In the genomic region with DNA sequence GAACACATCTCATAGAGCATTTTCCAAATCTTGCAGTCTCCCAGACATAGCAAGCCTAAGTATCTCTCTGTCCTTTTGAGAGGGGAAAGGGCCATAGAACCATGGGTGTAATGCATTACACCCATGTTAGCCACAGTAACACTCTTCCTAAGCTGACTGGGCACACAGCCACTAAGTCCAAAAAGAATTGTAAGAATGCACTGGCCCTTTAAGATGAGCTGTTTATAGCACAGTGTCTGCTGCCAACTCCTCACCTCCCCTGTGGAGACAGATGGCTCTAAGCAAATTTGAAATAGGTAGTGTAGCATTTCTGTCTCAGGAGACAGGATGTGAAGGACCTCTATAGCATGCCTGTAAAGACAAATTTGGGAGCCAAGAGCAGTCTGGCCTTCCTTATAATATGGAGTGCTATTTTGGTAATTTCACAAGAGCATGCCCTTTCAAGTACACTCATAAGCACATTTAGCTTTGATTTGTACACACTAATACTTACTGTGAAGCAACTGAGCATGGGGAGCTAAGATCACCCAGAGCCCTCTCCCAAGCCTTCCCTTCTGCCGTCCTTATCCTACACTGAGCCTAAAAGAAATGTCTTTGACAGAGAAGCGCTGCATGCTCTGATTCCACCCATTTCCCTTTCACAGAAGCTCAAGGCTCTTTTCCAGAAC, we compare ENCODE assay signal across 8 mouse cellular contexts.
DNase-seq lines count a peak whose midpoint lies in the region; ATAC-seq lines count a peak whose summit lies in the region.

No protein-coding gene starts in this region.

- no peak overlapping the region for H3K27ac ChIP-seq in forebrain, embryonic 14.5 days (ENCODE audit: low read depth, low read length)
- no peak overlapping the region for H3K27ac ChIP-seq in forebrain, embryonic 12.5 days
- H3K27ac ChIP-seq in midbrain, embryonic 13.5 days = no peak overlapping the region

- DNase-seq in forebrain, embryonic 14.5 days (ENCODE audit: low spot score) = peak; percentile 83
- DNase-seq in NIH3T3 (ENCODE audit: low read depth) = peak; percentile 63
- peak; percentile 4 to 26 for DNase-seq in frontal cortex, postnatal 25 days (ENCODE audit: low spot score in 2 of 2)
- DNase-seq in left cerebral cortex, postnatal 36 days (ENCODE audit: low spot score in 2 of 2) = peak; percentile 53 to 55
- DNase-seq in testis, postnatal 10 days (ENCODE audit: low spot score) = no peak
- no peak for DNase-seq in urinary bladder, postnatal 4 days (ENCODE audit: low spot score in 2 of 2)

- no peak overlapping the region for H3K4me3 ChIP-seq in forebrain, embryonic 14.5 days (ENCODE audit: low read depth, low read length)
- H3K4me3 ChIP-seq in forebrain, embryonic 12.5 days (replicated peaks) = no peak overlapping the region
- no peak overlapping the region for H3K4me3 ChIP-seq in midbrain, embryonic 13.5 days (replicated peaks)

- H3K36me3 ChIP-seq in forebrain, embryonic 14.5 days (ENCODE audit: control insufficient read depth, insufficient read depth, low read length) = no peaks in the 10 kb centered on the region
- H3K36me3 ChIP-seq in forebrain, embryonic 12.5 days (replicated peaks) = no peaks in the 10 kb centered on the region
- no peaks in the 10 kb centered on the region; the same call in 1 of the 2 replicates for H3K36me3 ChIP-seq in midbrain, embryonic 13.5 days

- ATAC-seq in forebrain, embryonic 14.5 days = peak; percentile 80
- no peak; the same call in 1 of the 2 replicates for ATAC-seq in forebrain, embryonic 12.5 days (ENCODE audit: low FRiP score)
- ATAC-seq in midbrain, embryonic 13.5 days = no peak

- H3K4me2 ChIP-seq in forebrain, embryonic 14.5 days (ENCODE audit: low read length) = no peak overlapping the region
- H3K4me2 ChIP-seq in forebrain, embryonic 12.5 days = no peak overlapping the region
- no peak overlapping the region for H3K4me2 ChIP-seq in midbrain, embryonic 13.5 days (replicated peaks)

- intact Hi-C loops in left cerebral cortex, postnatal 36 days (cut with DNase I) = no loop called here

- H3K27me3 ChIP-seq in forebrain, embryonic 14.5 days (replicated peaks; ENCODE audit: control insufficient read depth, insufficient read depth, low read length) = no peaks in the 10 kb centered on the region
- 0 out of 2 replicates have a peak, but pooled peaks cover 6% of the 10 kb centered on the region for H3K27me3 ChIP-seq in forebrain, embryonic 12.5 days
- H3K27me3 ChIP-seq in midbrain, embryonic 13.5 days = no peaks in the 10 kb centered on the region

- peaks cover 7% of the 10 kb centered on the region for H3K4me1 ChIP-seq in forebrain, embryonic 14.5 days (ENCODE audit: control insufficient read depth, insufficient read depth, low read length)
- H3K4me1 ChIP-seq in forebrain, embryonic 12.5 days = peaks cover 8% of the 10 kb centered on the region
- no peaks in the 10 kb centered on the region for H3K4me1 ChIP-seq in midbrain, embryonic 13.5 days (replicated peaks)

- H3K9ac ChIP-seq in forebrain, embryonic 14.5 days (ENCODE audit: low read length) = no peak overlapping the region
- no peak overlapping the region for H3K9ac ChIP-seq in forebrain, embryonic 12.5 days
- no peak overlapping the region for H3K9ac ChIP-seq in midbrain, embryonic 13.5 days (replicated peaks)

- H3K9me3 ChIP-seq in forebrain, embryonic 14.5 days (replicated peaks; ENCODE audit: control insufficient read depth, low read length) = no peaks in the 10 kb centered on the region
- H3K9me3 ChIP-seq in forebrain, embryonic 12.5 days = peaks cover 8% of the 10 kb centered on the region
- peaks cover 9% of the 10 kb centered on the region; the same call in 1 of the 2 replicates for H3K9me3 ChIP-seq in midbrain, embryonic 13.5 days

- 83% methylated on average over 2 of the region's 2 CpGs for WGBS in forebrain, embryonic 14.5 days
- 87% methylated on average over 2 of the region's 2 CpGs for WGBS in forebrain, embryonic 12.5 days
- WGBS in midbrain, embryonic 13.5 days = 88% methylated on average over 2 of the region's 2 CpGs

Comparison
In these comparisons a context has a peak if more than half of its experiments do, and no peak if none do; other contexts are left out.
1. DNase-seq: peak in forebrain, embryonic 14.5 days (single experiment), NIH3T3 (single experiment), frontal cortex, postnatal 25 days (2 of 2) and left cerebral cortex, postnatal 36 days (2 of 2); none in testis, postnatal 10 days (single experiment) and urinary bladder, postnatal 4 days (0 of 2).